Mouse (Mus musculus): Measurements from ENCODE around the gene Tomt.

GRCm38 (mm10) chr7:101862291-101862690 is 43.9 kb downstream of the Tomt start:
- TF ChIP-seq GATA1 (IDR thresholded peaks at IDR 0.05; ENCODE audit: borderline replicate concordance, low read length) (no peak), FLI1 (IDR thresholded peaks at IDR 0.05; ENCODE audit: low read length) (no peak)
